Mouse (Mus musculus): Measurements from ENCODE around the gene E4f1. TPM values are rescaled to one million over a fixed set of nuclear protein-coding genes. Genes with fewer than 3 reads are reported as not detected.
A peak's percentile ranks its signal among the peaks of the same experiment; 100 is the strongest.

The E4f1 gene
- polyA plus RNA-seq, 1 experiment from 2014 or later = 38.1 TPM

DNA sequence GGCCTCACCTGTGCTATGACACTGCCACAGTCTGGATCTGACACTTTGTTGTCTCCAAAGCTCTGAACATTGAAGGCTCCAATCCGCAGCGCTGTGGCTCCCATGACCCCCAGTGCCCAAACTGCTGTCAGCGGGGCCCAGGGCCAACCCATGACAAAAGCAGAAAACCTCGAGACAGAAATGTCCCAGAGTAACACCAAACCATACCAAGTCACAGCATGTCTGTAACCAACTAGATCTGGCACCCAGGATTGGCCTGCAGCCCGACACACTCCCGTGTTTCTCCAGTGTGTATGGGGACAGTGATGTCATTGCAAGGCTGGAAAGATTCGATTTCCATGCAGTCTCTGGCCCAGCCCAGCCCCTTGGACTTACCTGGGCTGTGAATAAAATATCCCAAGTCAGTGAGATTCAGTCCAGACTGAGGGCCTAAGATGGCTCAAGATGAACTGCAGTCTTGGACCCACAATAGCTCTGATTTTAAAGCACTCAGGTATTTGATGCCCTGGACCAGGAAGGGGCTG is 27.4 kb downstream of the E4f1 start, which contains the start of gene Dnase1l2:
Dnase1l2 (minus strand) TSS at position 474 of the 524 bp plus-strand sequence.
- no peak within 1 kb of the TSS for H3K9ac ChIP-seq (replicated peaks; ENCODE audit: low read length)
- no peaks in the 10 kb centered on the region for H3K4me1 ChIP-seq (ENCODE audit: insufficient read depth, low read length)
- no peak within 1 kb of the TSS for H3K4me3 ChIP-seq (ENCODE audit: low read length)
- no peak for ATAC-seq (ENCODE audit: low FRiP score, low TSS enrichment)
- H3K4me2 ChIP-seq (replicated peaks; ENCODE audit: low read depth, low read length) = no peak within 1 kb of the TSS
- H3K36me3 ChIP-seq (ENCODE audit: insufficient read depth, low read length) = peaks cover 68% of the 10 kb centered on the region
- no peaks in the 10 kb centered on the region for H3K9me3 ChIP-seq (ENCODE audit: low read length)
- no peaks in the 10 kb centered on the region for H3K27me3 ChIP-seq (ENCODE audit: insufficient read depth, low read length)
- no peak within 1 kb of the TSS for H3K27ac ChIP-seq (ENCODE audit: low read length)
- WGBS = 74% methylated on average over 7 of the region's 7 CpGs

- Histone ChIP-seq H3K36me3 (ENCODE audit: insufficient read depth, low read length) (peaks cover 68% of the 10 kb centered on the region), H3K4me2 (replicated peaks; ENCODE audit: low read depth, low read length) (no peak overlapping the region), H3K27me3 (ENCODE audit: insufficient read depth, low read length) (no peaks in the 10 kb centered on the region), H3K9me3 (ENCODE audit: low read length) (no peaks in the 10 kb centered on the region), H3K4me3 (ENCODE audit: low read length) (no peak overlapping the region), H3K9ac (replicated peaks; ENCODE audit: low read length) (no peak overlapping the region), H3K27ac (ENCODE audit: low read length) (no peak overlapping the region), H3K4me1 (ENCODE audit: insufficient read depth, low read length) (no peaks in the 10 kb centered on the region)
- no peak for ATAC-seq (ENCODE audit: low FRiP score, low TSS enrichment)
- 83% methylated on average over 14 of the region's 14 CpGs for WGBS
Measured at GRCm38 (mm10) chr17:24442107-24442506, 28.0 kb downstream of the E4f1 start.

DNA sequence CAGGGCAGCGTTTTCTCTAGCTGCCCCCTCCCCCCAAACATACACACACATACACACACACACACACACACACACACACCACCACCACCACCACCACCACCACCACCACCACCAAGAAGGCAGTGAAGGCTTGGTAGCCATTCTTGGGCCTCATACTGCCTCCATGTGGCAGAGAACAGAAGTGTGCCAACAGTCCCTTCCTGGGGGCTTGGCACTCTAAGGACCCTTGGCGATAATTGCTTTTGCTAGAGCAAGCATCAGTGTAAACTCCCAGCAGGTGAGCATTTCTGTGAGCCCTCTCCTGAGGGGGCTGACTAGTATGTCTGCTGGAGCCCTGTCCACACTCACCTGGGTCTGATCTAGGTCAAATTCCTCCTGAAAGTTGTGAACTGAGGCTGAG is 29.0 kb downstream of the E4f1 start:
- ATAC-seq (ENCODE audit: low FRiP score, low TSS enrichment) = no peak
- Histone ChIP-seq H3K9me3 (ENCODE audit: low read length) (no peaks in the 10 kb centered on the region), H3K27ac (ENCODE audit: low read length) (no peak overlapping the region), H3K4me1 (ENCODE audit: insufficient read depth, low read length) (no peaks in the 10 kb centered on the region), H3K36me3 (ENCODE audit: insufficient read depth, low read length) (peaks cover 68% of the 10 kb centered on the region), H3K4me2 (replicated peaks; ENCODE audit: low read depth, low read length) (no peak overlapping the region), H3K9ac (replicated peaks; ENCODE audit: low read length) (no peak overlapping the region), H3K27me3 (ENCODE audit: insufficient read depth, low read length) (no peaks in the 10 kb centered on the region), H3K4me3 (ENCODE audit: low read length) (no peak overlapping the region)
- 77% methylated on average over 2 of the region's 2 CpGs for WGBS

- WGBS = 92% methylated on average over 8 of the region's 8 CpGs
- no peak overlapping the region for H3K4me2 ChIP-seq (replicated peaks; ENCODE audit: low read depth, low read length)
- no peak for ATAC-seq (ENCODE audit: low FRiP score, low TSS enrichment)
- no peaks in the 10 kb centered on the region for H3K4me1 ChIP-seq (ENCODE audit: insufficient read depth, low read length)
- H3K27ac ChIP-seq (ENCODE audit: low read length) = no peak overlapping the region
- H3K36me3 ChIP-seq (ENCODE audit: insufficient read depth, low read length) = peaks cover 63% of the 10 kb centered on the region
- no peaks in the 10 kb centered on the region for H3K27me3 ChIP-seq (ENCODE audit: insufficient read depth, low read length)
- no peak overlapping the region for H3K9ac ChIP-seq (replicated peaks; ENCODE audit: low read length)
- H3K9me3 ChIP-seq (ENCODE audit: low read length) = no peaks in the 10 kb centered on the region
- H3K4me3 ChIP-seq (ENCODE audit: low read length) = no peak overlapping the region
Measured at GRCm38 (mm10) chr17:24440377-24440776, 29.7 kb downstream of the E4f1 start.

DNA sequence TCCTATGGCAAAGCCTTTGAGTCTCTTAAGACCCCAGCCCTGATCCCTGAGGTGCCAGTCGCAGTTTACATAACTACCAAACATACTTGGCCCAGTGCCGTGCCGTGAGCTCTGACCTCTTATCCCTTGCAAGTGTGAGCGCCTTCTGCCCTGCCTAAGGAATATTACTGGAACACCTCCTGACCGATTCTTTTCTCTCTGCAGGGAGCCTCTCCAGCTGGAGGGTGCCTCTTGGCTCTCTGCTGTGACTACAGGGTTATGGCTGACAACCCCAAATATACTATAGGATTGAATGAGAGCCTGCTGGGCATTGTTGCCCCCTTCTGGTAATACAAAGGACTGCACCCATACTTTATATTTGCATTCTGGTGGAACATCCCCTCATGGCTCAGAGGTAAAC is 33.1 kb downstream of the E4f1 start:
- 83% methylated on average over 5 of the region's 5 CpGs for WGBS
- H3K36me3 ChIP-seq (ENCODE audit: insufficient read depth, low read length) = peaks cover 62% of the 10 kb centered on the region
- no peaks in the 10 kb centered on the region for H3K9me3 ChIP-seq (ENCODE audit: low read length)

DNA sequence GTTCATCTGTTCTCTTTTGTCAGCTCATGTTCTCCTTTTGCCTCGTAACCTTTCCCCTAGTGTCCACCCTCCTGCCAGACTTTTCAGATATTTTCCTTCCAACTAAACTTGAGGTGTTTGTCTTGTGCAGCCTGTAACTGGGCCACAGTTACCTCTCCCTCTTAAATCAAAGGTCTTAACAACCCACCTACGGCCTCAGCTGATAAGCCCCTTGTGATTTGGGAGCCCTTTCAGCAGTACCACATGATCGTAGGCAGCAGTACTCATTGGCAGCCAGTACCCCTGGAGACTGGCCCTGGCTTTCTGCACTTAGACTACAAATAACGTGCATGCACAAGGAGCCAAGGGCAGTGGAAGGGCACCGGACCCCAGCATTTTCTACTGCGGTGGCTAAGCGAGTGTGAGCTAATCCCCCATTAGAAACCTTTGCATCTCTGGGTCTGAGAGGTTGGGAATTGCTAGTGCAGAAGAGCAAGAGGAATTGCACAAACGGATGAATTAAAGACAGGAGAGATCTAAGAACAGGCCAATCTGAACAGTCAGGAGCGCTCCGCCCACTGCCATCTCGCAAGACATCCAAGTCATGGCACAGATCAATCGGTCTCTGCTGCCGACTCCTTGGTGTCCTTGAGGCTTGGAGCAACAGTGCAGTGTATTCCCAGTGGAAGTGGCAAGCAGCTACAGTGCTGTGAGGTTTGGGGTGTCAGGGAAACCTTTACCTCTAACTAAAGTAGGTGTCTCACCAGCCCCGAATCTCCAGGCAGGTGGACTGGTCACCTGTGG is 40.7 kb downstream of the E4f1 start:
- Histone ChIP-seq H3K9ac (replicated peaks; ENCODE audit: low read length) (no peak overlapping the region), H3K4me3 (ENCODE audit: low read length) (no peak overlapping the region), H3K4me2 (replicated peaks; ENCODE audit: low read depth, low read length) (no peak overlapping the region), H3K4me1 (ENCODE audit: insufficient read depth, low read length) (peaks cover 4% of the 10 kb centered on the region; the same call in 1 of the 2 replicates), H3K27ac (ENCODE audit: low read length) (no peak overlapping the region), H3K27me3 (ENCODE audit: insufficient read depth, low read length) (no peaks in the 10 kb centered on the region), H3K9me3 (ENCODE audit: low read length) (no peaks in the 10 kb centered on the region), H3K36me3 (ENCODE audit: insufficient read depth, low read length) (peaks cover 22% of the 10 kb centered on the region)
- 76% methylated on average over 14 of the region's 14 CpGs for WGBS
- no peak for ATAC-seq (ENCODE audit: low FRiP score, low TSS enrichment)

More for the DNA sequence above, 33.1 kb downstream of the E4f1 start:
- Histone ChIP-seq H3K4me1 (ENCODE audit: insufficient read depth, low read length) (no peaks in the 10 kb centered on the region), H3K4me3 (ENCODE audit: low read length) (no peak overlapping the region), H3K27me3 (ENCODE audit: insufficient read depth, low read length) (no peaks in the 10 kb centered on the region), H3K27ac (ENCODE audit: low read length) (no peak overlapping the region), H3K4me2 (replicated peaks; ENCODE audit: low read depth, low read length) (no peak overlapping the region), H3K9ac (replicated peaks; ENCODE audit: low read length) (no peak overlapping the region)
- ATAC-seq (ENCODE audit: low FRiP score, low TSS enrichment) = 0 out of 2 replicates have a peak, but pooled peaks have one; percentile 28

DNA sequence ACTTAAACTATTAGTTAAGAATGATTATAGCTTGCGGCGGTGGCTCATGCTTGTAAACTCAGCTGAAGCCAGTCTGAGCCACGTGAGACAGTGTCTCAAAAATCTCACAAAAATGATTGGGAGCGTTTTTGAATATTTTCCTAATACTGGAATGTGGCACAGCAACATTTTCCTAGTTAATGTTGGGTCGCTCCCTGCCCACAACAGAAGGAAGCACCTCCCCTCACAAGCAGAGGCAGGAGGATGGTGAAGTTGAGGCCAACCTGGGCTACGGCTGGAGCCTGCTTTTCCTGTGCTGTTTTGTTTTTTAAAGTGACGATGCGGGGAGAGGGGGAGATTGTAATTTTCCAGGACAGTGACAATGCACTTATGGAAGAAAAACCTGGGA is 42.9 kb downstream of the E4f1 start:
- WGBS = 2% methylated on average over 8 of the region's 8 CpGs
- 0 out of 2 replicates have a peak, but pooled peaks have one; percentile 25 for ATAC-seq (ENCODE audit: low FRiP score, low TSS enrichment)

DNA sequence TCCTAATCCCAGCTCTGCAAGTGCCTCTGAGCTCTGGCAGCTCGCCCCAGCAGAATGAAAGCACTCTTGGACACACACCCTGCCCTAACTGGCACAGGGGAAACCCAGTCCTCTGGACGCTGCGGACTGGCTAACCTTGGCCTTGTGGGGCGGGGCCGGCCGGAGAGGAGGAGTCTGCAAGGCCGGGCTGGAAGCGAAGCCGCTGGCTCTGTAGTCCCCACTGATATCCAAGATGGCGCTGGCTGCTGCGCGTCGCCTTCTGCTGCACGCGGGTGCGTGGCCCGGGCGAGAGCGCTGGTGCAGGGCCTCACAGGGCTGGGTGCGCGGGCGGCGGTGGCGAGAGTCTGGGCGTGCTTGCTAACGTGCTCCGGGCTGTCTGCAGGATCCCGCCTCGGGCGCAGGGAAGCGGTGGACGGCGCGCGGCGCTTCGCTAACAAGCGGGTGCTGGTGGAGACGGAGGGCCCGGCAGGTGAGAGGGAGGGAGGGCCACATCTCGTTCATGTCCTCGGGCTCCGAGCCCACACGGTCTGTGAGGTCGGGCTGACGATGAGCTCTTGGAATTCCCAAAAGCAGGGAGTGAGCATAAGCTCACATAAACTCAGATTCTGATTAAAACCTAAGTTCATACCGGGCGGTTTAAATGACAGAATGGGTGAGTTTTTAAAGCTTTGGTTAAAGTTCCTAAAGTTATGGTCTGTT is 43.5 kb downstream of the E4f1 start, which contains the start of gene Eci1:
Eci1 (plus strand) TSS at position 171 of the 699 bp plus-strand sequence.
- Histone ChIP-seq H3K4me3 (ENCODE audit: low read length) (peak within 1 kb of the TSS; percentile 83), H3K36me3 (ENCODE audit: insufficient read depth, low read length) (peaks cover 37% of the 10 kb centered on the region), H3K27ac (ENCODE audit: low read length) (peak within 1 kb of the TSS; percentile 98), H3K4me2 (replicated peaks; ENCODE audit: low read depth, low read length) (peak within 1 kb of the TSS; percentile 69), H3K27me3 (ENCODE audit: insufficient read depth, low read length) (no peaks in the 10 kb centered on the region), H3K4me1 (ENCODE audit: insufficient read depth, low read length) (peaks cover 4% of the 10 kb centered on the region; the same call in 1 of the 2 replicates), H3K9me3 (ENCODE audit: low read length) (no peaks in the 10 kb centered on the region), H3K9ac (replicated peaks; ENCODE audit: low read length) (peak within 1 kb of the TSS; percentile 91)
- WGBS = under 1% methylated on average over 42 of the region's 48 CpGs
- ATAC-seq (ENCODE audit: low FRiP score, low TSS enrichment) = peak; percentile 99

More for the DNA sequence above, 42.9 kb downstream of the E4f1 start:
- H3K27ac ChIP-seq (ENCODE audit: low read length) = peak overlapping the region; percentile 98
- H3K36me3 ChIP-seq (ENCODE audit: insufficient read depth, low read length) = peaks cover 31% of the 10 kb centered on the region
- H3K4me3 ChIP-seq (ENCODE audit: low read length) = peak overlapping the region; percentile 83
- H3K27me3 ChIP-seq (ENCODE audit: insufficient read depth, low read length) = no peaks in the 10 kb centered on the region
- peak overlapping the region; percentile 91 for H3K9ac ChIP-seq (replicated peaks; ENCODE audit: low read length)
- H3K4me2 ChIP-seq (replicated peaks; ENCODE audit: low read depth, low read length) = peak overlapping the region; percentile 69
- peaks cover 4% of the 10 kb centered on the region; the same call in 1 of the 2 replicates for H3K4me1 ChIP-seq (ENCODE audit: insufficient read depth, low read length)
- no peaks in the 10 kb centered on the region for H3K9me3 ChIP-seq (ENCODE audit: low read length)

DNA sequence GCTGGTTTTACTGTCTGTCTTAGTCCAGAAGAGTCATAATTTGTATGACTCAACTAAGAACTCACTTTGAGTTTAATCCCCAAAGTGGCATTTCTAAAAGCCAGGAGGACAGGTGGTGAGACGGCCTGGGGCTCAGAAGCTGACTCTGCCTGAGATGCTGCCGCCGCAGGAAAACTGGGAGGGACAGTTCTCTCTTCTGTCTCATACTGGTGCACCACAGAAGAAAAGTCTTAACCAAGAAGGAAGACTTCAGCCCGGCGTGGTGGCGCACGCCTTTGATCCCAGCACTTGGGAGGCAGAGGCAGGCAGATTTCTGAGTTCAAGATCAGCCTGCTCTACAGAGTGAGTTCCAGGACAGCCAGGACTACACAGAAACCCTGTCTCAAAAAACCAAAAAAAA is 44.2 kb downstream of the E4f1 start:
- no peak for ATAC-seq (ENCODE audit: low FRiP score, low TSS enrichment)
- peak overlapping the region; percentile 83; the same call in 1 of the 2 replicates for H3K4me3 ChIP-seq (ENCODE audit: low read length)

More for the DNA sequence above, 44.2 kb downstream of the E4f1 start:
- no peaks in the 10 kb centered on the region for H3K9me3 ChIP-seq (ENCODE audit: low read length)
- peak overlapping the region; percentile 98 for H3K27ac ChIP-seq (ENCODE audit: low read length)
- peaks cover 4% of the 10 kb centered on the region; the same call in 1 of the 2 replicates for H3K4me1 ChIP-seq (ENCODE audit: insufficient read depth, low read length)
- H3K4me2 ChIP-seq (replicated peaks; ENCODE audit: low read depth, low read length) = no peak overlapping the region
- peaks cover 44% of the 10 kb centered on the region for H3K36me3 ChIP-seq (ENCODE audit: insufficient read depth, low read length)
- WGBS = 88% methylated on average over 7 of the region's 7 CpGs
- no peak overlapping the region for H3K9ac ChIP-seq (replicated peaks; ENCODE audit: low read length)
- H3K27me3 ChIP-seq (ENCODE audit: insufficient read depth, low read length) = no peaks in the 10 kb centered on the region
